Mouse (Mus musculus) heart, adult 9 months (tissue): Measurements from ENCODE around the gene Rpl21.
A peak's percentile ranks its signal among the peaks of the same experiment; 100 is the strongest.

Experiments used
- DNase-seq, 2 experiments: peaks; one replicate each; pipeline ENCODE4 v3.0.0; 2022; ENCODE audit warnings: low spot score in 2 of 2

Gene Rpl21

DNA sequence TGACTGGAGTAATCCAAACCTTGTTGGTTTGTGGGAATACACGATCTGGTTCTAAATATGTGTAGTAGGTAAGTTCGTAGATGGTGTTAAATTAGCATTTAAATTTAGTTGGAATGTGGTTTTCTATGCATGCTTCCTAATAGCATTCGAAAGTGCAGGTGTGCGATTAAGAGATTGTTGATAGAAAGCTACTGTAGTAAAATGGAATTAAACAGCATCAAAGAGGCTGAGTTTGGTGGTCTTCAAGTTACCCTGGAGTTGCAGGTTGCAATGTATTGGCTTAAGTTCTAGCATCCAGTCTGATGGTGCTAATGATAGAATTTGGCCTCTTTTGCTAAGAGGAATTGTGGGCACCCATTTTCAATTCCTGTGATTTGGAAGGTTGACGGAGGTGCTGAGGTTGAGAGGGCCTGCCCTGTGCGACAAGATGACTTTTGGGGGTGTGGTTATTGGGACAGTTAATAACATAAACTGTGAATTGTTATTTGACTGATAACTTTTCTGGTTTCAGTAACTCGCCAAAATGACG lies 1.0 kb downstream of the Rpl21 start:
- no peak for DNase-seq

- DNase-seq = no peak
Measured at GRCm38 (mm10) chr5:146834959-146835358, 2.3 kb downstream of the Rpl21 start.

DNA sequence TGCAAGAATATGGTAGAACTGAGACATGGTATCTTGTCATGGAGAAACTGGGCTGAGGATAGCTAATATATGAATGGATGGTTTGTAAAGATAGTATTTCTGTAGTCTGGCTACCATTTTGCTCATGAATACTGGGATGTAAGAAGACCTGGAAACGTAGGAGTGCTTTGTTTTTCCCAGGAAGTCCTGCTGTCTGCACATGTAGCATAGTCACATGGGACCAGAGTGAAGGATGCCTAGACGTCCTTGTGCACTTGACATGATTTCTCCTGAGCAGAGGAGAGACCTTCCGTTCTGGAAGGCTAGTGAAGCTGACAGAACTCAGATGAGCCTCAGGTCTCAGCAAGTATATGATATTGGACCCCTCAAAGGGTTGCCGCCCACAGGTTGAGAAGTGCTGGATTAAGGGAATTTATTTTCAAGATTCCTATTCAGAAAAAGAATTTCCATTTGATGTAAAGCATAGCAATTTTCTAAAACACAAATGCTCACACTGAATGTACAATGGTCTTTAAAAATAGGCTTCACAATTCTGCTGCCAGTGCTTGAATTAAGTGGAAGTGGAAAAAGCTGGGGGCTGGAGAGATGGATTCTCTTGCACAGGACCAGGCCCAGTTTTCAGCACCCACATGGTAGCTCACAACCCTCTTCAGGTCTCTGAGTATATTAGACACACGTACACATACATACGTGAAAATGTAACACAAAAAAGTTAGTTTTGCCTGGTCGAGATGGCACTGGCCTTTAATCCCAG lies 5.5 kb downstream of the Rpl21 start:
- no peak for DNase-seq

DNA sequence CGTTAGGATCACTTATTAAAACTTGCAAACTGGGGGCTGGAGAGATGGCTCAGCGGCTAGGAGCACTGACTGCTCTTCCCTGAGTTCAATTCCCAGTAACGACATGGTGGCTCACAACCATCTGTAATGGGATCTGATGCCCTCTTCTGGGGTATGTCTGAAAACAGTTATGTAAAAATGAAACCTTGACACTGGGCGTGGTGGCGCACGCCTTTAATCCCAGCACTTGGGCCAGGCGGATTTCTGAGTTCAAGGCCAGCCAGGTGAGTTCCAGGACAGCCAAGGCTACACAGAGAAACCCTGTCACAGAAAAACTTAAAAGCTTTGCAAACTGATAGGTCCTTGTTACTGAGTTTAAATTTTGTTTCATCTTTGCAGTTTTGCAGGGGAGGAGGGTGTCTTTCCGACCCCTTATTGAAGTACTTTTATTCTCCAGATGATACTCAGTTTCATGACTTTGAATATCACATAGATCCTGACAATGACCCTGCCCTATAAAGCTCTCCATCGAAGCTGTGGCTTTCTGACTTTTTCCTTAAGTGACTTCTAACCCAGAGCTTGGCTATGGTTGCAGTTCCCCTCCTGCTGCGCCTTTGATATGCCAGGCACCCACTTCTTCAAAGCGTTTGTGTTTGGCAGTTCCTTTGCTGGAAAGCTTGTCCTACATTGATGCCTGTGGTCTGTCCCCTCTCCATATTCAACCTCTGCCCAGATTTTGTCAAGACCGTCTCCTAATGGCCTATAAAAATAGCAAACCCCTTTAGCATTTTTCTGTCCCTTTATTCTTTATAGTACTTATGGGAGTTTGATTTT lies 6.4 kb downstream of the Rpl21 start:
- DNase-seq = no peak

DNA sequence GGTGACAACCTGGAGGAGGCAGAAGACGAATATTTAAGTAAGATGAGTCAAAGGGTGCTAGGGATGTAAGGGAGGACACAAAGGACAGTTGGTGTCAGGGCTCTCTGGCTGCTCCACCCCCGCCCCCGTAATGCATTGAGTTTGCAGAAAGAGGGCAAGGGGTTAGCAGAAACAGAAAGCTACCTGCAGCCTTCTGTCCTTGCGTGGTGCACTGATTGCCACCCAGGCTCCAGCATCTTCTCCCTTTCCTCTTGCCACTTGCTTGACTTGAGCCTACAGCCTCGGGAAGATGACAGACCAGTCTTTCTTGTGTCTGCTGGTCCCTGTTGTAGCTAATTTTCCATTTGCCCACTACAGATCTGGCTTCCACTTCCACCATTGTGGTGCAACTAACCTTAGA lies 7.1 kb downstream of the Rpl21 start:
- DNase-seq = no peak

GRCm38 (mm10) chr5:146840422-146840821 lies 7.7 kb downstream of the Rpl21 start:
- no peak for DNase-seq

- no peak for DNase-seq
Measured at GRCm38 (mm10) chr5:146841301-146841700, 8.6 kb downstream of the Rpl21 start.

DNA sequence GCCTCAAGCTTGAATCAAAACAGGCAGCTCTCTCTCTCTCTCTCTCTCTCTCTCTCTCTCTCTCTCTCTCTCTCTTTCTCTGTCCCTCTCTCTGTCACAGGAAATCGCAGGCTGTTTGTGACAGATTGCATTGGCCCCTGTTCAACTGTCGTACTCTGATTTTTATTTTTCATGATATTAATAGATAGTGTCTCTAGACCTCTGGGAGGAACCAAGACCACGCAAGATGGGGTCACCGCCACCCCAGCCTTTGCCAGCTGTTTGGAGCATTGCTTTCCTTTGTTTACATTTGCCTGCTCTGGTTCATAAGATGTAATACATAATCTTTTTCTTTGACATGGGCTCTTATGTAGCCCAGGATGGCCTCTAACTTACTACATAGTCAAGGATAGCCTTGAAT lies 9.3 kb downstream of the Rpl21 start:
- DNase-seq = no peak

DNA sequence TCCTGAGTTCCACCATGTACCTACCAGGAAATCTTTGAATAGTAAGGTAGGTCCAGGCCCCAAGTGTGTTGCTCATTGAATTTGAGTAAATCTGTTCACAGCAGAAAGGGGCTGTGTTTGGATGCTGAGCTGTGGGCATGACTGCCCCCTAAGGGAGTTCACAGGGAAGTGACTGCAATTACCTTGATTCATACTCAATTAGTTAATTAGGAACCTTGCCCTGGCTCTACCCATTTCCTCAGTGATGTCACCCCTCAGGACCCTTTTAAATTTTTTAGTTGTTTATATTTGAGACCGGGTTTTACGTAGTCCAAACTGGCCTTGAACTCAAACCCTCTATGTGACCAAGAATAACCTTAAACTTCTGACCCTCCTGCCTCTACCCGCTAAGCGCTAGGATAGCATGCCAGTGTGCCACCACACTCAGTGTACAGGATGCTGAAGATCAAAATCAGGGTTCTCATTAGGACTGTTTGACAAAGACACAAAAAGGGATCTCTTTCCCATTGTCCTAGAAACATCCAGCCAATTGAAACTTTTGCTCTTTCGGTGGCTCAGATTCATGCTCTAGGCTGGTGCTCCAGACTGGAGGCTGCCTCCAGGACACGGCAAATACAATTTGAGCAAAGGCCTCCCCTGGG lies 11.7 kb downstream of the Rpl21 start:
- DNase-seq = no peak

- peak; percentile 88 to 89 for DNase-seq
Measured at GRCm38 (mm10) chr5:146844945-146845365, 12.3 kb downstream of the Rpl21 start, which contains the start of gene Rasl11a. Rasl11a (plus strand) TSS chr5:146845071.

GRCm38 (mm10) chr5:146846489-146846888 lies 13.8 kb downstream of the Rpl21 start:
- peak in 1 of 2 experiments; percentile 35 for DNase-seq

GRCm38 (mm10) chr5:146848936-146849582 lies 16.4 kb downstream of the Rpl21 start:
- no peak for DNase-seq

DNA sequence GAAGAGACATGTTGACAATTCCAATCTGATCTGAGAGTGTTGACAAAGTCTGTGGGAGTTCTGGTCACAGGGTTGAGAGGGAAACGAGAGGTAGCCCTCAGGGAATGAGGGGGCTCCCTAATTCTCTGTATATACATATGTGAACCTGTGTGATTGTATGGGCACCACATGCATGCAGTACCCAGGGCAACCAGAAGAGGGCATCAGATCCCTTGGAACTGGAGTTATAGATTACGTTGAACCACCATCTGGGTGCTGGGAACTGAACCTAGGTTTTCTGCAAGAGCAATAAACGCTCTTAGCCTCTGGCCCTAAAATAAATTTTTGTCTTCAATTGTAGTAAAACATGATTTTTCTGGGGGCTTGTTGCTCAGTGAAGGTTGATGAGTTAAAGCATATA lies 23.4 kb downstream of the Rpl21 start:
- DNase-seq = no peak

DNA sequence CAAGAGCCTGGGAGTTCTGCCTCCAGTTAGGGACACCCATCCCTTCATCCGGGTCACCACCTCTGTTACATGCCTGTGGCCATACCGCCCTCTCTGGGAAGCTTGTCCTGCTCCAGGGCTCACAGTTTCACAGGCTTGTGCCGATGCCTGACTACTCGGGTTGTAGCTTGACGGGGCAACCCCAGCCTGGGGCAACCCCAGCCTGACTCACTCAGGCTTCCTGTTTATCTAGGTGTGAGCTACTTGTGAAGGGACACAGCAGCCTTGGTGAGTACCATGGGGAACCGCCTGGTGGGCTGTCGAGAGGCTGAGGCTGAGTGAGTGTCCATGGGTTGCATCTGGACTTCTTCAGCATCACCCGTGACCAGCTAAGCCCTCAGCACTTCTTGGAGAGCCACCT lies 24.9 kb downstream of the Rpl21 start:
- no peak for DNase-seq

- no peak for DNase-seq
Measured at GRCm38 (mm10) chr5:146858772-146859171, 26.1 kb downstream of the Rpl21 start.

DNA sequence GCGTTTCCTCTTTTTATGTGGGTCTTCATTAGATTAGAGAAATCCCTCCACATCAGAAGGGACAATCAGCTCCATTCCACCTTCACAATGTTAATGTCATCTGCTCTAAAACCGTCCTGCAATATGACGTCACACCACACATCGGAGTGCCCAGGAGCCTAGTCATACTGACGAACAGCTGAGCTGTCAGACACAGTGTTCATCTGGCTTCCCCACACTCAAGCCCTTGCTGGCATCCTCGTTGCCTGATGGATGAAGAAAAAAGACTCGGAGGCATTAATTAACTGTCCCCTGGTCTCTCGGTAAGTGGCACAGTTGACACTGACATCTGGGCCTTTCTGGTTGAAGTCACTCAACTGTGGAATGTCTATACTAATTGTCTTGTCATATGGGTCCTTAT lies 26.6 kb downstream of the Rpl21 start:
- DNase-seq = no peak

- no peak for DNase-seq
Measured at GRCm38 (mm10) chr5:146860222-146860998, 27.7 kb downstream of the Rpl21 start.

DNA sequence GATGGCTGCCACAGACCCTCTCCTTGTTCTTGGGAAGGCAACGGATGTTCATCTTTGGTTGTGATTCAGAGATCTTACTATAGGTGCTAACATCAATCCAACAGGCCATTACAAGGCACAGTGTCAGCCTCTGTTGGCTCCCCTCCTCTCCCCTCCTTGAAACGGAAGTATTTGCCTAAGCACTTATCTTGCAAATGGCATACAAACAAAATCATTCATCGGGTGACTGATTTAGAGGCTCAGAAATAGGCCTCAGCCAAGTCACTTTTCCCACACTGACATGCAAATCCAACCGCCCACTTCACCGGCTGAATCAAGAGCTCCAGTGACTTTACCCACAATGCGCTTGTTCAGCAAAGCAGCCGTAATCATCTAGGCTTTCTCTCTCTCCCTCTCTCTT lies 28.9 kb downstream of the Rpl21 start:
- no peak for DNase-seq

- DNase-seq = no peak
Measured at GRCm38 (mm10) chr5:146865511-146865910, 32.8 kb downstream of the Rpl21 start.

DNA sequence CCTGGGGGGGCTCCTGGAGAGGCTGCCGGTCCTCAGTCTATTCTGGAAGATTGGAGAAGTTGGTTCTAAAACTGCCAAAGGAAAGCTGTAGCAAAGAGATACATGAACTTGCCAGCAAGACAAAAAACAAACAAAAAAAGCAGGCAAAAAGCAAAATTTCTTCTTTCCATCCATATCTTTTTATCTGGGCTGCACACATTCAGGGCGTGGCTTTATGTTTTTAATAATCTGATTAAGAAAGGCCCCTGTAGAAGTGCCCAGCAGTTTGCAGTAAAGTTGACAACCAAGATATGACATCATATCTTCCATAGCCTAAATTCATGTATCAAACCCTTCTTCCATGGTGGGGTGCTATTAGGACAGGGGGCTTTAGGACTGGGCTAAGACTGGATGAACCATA lies 33.6 kb downstream of the Rpl21 start:
- DNase-seq = no peak
